Mouse (Mus musculus) gastrocnemius, adult 2 months (tissue): Measurements from ENCODE around the gene Nrxn1. TPM values are rescaled to one million over a fixed set of nuclear protein-coding genes. Genes with fewer than 3 reads are reported as not detected.
"Not testable (repeated sequence)": the region's sequence is repeated elsewhere in the genome, so short reads cannot be mapped to it uniquely, and the experiment has no call there.

Experiments used
- DNase-seq: peaks from one replicate; pipeline ENCODE4 v3.0.0; 2022
- H3K27ac ChIP-seq: fragments of 200-600 bp; 2 replicates; pipeline ENCODE4 v1.8.1; 2022; ENCODE audit warnings: mild to moderate bottlenecking
- H3K4me3 ChIP-seq: fragments of 200-600 bp; 2 replicates; pipeline ENCODE4 v1.8.1; 2022; ENCODE audit warnings: mild to moderate bottlenecking, moderate library complexity
- CTCF ChIP-seq: fragments of 200-600 bp; IDR thresholded peaks from 2 replicates; pipeline ENCODE4 v1.8.1; 2022; ENCODE audit warnings: antibody characterized with exemption, mild to moderate bottlenecking, moderate library complexity
- intact Hi-C: fragments of 180-260 bp; cut with DNase I; formaldehyde crosslinking; loops from one replicate; pipeline ENCODE4 v1.15.1; 2025
- total RNA-seq, 2 experiments: library from RNA; stranded (reverse); gene quantifications; 2 replicates each; pipeline ENCODE4 v1.2.3; 2021

The Nrxn1 gene
- total RNA-seq, 2 experiments from 2014 or later: 0.26 to 0.73 TPM

DNA sequence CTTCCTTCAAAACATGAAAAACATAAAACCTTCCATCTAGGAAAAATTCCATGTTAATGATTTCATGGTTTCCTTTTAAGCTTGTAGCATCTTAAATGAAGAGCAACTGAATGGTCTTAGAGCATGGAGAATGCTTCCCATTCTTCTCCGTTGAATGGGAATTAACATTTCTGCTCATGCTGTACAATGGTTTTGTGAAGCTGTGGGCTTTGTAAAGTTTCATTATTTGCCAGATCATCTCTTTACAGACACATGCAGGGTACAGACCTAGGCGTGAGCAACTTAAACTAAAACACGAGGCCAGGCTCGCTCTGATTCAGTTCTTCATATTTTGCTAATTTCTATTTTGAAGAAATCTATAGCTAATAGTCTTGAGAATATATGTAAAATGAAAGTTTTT, 546.1 kb downstream of the Nrxn1 start:
- TF ChIP-seq CTCF: no peak
- intact Hi-C loops: no loop called here
- Histone ChIP-seq H3K27ac (no peak overlapping the region), H3K4me3 (no peak overlapping the region)
- no peak for DNase-seq

DNA sequence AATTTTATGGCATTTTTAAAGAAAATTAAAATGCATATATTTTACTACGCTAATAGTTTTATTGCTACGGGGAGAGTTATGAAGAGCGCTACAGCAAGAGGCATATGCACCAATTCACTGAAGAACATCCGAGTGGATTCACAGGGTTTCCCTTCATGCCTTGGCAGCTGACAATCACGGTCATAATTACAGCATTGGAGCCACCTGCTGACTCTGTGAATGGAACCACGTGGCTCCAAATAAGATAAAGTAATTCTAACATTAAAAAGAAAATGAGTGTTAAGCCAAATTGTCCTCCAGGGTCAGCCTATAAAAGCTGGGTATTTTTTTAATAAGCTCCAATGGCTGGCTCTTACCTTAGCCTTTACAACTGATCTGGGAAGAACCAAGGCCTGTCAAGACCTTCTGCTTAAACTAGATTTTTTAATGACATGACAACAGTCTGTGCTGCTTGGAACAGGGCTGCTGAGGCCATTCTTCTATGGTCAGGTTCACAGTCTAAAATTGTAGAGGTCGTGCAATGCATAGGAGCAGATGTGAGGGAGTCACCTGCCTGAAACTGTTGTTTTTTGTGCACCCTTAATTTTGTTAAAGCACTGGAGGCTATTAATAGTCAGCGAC, 548.1 kb downstream of the Nrxn1 start:
- no peak overlapping the region for H3K27ac ChIP-seq
- H3K4me3 ChIP-seq: no peak overlapping the region
- no peak for TF ChIP-seq CTCF
- DNase-seq: no peak
- intact Hi-C loops: no loop called here

DNA sequence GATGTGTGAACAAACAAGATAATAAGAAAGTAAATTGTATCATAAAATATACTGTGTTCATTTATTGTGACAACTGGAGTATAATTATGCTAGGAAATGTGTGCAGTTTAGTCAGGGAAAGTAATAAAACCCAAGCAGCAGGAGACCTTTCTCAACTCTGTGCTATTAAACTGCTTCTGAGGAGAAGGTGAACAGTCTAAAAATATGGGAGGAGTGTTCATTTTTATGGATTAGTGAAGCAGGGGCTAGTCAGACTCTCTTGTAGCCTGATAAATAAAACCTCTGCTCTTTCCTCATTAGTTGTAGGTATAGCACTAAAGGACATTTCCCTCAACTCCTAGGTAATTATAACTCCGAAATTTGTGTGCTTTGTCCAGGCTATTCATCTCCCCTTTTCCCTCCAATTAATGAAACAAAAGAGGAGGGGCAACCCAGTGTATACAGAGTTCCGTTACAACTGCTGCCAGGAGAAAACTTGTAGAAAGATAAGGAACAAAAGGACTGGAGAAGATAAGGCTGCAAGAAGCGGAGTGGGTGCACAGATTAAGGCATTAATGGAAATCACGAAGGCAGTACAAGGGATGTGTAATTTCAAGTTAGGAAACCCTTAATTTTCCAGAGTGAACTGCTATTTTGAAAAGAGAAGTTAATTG, 548.8 kb downstream of the Nrxn1 start:
- intact Hi-C loops: no loop called here
- no peak overlapping the region for H3K4me3 ChIP-seq
- TF ChIP-seq CTCF: no peak
- no peak for DNase-seq
- H3K27ac ChIP-seq: no peak overlapping the region

DNA sequence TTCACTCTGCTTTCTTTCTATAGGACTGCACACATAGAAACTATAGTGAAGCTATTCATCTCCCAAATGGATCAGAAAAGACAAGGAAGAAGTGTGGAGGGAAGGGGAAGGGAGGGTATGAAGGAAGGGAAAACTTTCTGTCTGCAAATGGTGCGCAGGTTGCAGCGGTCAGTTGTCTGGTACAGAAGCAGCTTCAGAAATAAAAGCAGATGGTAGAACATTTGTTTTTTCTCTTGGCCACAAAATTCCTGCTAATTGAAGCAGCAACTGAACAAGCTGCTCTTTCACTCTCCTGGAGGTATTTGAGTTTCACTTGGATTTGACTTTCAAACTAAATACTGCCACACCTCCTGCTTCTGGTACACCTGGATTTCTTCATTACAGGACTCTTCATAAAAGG, 561.4 kb downstream of the Nrxn1 start:
- Histone ChIP-seq H3K4me3 (no peak overlapping the region), H3K27ac (no peak overlapping the region)
- no peak for TF ChIP-seq CTCF
- intact Hi-C loops: no loop called here
- DNase-seq: no peak

DNA sequence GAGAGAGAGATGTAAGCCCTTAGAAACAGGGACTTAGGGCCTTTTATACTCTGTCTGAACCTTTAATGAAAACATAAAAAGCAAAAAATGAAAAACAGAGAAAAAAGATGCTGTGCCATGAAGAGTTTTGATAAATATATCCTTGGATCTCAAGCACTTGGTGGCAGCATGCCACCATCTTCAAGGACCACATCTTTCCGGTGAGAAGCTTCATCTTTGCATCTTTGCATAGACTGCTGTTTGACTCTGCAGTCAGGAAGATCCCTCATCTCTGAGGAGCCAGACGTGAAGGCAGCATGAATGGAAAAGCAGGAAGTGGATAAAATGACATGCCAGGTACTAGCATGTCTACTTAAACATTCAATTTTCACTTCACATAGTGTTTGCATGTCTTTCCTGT, 586.8 kb downstream of the Nrxn1 start:
- intact Hi-C loops: no loop called here
- no peak overlapping the region for H3K4me3 ChIP-seq
- no peak for TF ChIP-seq CTCF
- H3K27ac ChIP-seq: no peak overlapping the region
- no peak for DNase-seq

DNA sequence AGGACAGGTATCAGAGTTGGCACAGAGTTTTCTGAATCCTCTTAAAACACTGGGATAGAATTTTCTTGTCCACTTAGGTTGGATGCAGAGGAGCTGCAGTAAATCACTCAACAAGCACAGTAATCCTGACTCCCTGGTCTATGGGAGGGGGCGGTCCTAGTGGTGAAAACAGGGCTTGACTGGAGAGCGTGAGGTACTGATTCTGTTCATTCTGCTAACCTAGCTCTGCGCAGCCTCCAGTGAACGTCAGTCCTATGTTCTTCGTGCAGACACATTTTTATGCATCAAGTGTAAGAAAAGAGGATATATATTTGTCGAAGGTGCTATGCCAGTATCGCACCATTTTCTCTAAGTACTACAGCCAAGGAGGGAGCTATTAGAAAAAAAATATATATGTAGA, 588.9 kb downstream of the Nrxn1 start:
- H3K4me3 ChIP-seq, H3K27ac ChIP-seq, DNase-seq, intact Hi-C loops: not testable (repeated sequence)

DNA sequence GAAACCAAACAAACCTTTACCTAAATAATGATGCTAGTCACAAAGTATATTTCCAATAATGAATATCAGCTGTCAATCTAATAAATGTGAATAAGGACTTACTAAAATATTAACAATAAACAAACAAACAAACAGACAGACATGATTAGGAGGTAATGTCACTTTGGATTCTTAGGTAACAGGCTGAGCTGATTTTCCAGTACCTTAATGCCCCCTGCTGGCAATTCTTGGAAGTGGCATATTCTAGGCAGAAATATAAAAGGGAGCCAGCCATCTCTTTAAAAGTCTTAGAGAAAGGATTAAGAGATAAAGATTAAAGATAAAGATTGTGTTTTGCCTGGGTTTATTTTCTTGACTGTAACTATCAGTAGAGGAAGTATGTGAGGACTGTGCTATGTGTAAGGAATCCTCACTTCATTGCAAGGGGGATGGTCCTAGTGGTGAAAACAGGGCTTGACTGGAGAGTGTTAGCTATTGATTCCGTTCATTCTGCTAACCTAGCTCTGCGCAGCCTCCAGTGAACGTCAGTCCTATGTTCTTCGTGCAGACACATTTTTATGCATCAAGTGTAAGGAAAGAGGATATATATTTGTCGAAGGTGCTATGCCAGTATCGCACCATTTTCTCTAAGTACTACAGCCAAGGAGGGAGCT, 591.7 kb downstream of the Nrxn1 start:
- no peak overlapping the region for H3K27ac ChIP-seq
- intact Hi-C loops: no loop called here
- TF ChIP-seq CTCF: peak; percentile 63
- H3K4me3 ChIP-seq: no peak overlapping the region
- no peak for DNase-seq

DNA sequence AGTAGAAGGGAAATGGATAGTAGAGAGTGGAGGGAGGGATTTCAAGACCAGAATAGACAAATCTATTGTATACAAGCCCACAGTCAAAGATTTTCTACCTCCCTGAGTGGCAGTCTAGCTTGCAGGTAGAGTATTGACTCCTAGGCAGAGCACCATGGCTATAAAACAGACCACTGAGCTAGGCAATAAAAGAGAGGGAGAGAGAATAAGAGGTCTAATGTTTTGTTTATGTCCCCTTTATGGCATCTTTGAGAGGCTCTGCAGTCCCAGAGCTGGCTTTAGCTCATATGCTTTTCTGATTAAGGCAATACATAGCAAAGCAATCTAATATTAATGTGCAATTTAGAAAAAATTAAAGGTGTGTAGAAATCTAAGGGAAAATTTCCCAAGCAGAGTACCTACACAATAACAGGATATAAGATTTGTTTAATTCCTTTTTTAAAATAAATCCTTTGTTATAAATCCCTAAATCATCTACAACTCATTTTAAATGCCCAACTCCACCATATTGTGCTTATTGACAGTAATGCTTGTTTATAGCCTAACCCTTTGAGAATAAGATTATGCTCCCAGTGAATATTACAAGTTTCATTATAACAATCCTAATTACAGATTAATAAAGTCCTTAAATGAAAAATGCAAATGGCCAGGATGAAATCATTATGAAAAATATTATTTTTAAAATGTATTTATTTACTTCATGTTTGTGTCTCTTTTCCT, 613.2 kb downstream of the Nrxn1 start:
- no peak overlapping the region for H3K27ac ChIP-seq
- no peak overlapping the region for H3K4me3 ChIP-seq
- intact Hi-C loops: no loop called here
- TF ChIP-seq CTCF: no peak
- DNase-seq: no peak

DNA sequence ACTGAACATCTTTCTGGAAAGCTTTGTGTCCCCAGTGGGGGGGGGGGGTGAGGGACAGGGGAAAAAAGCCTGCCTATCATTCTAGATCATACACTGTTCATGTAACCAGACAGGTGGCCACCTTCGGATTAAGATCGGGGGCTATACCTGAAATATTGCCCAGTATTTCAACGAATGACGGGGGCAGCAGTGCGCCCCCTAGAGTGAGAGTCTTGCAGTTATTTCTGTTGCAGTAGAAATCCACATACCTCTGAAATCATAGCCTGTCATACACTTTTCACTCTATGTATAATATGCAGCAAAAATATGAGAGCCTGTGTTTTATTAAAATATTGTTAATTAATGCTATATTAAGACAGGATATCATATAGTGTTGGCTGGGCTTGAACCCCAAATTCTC, 636.1 kb downstream of the Nrxn1 start:
- DNase-seq: no peak
- Histone ChIP-seq H3K4me3 (no peak overlapping the region), H3K27ac (no peak overlapping the region)
- no peak for TF ChIP-seq CTCF
- intact Hi-C loops: no loop called here

DNA sequence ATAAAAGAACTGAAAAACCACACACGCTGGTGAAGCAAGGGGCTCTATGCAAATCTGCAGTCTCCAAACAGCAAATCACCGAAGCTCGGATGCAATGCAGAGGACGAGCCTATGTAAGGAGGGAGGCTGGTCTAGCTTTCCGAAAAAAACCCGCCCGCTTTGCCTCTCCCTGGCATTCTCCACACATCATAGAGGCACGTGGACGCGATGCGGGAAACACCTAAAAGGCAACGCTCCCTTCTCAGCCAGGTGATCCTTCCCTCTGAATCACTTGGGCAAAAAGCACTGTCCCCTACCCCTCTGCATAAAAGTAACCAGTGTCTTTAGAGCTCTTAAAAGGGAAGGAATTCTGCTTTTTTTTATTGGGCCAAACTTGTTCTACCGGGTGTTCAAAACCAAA, 637.0 kb downstream of the Nrxn1 start:
- Histone ChIP-seq H3K27ac (no peak overlapping the region), H3K4me3 (peak overlapping the region; percentile 45)
- intact Hi-C loops: no loop called here
- no peak for TF ChIP-seq CTCF
- no peak for DNase-seq

DNA sequence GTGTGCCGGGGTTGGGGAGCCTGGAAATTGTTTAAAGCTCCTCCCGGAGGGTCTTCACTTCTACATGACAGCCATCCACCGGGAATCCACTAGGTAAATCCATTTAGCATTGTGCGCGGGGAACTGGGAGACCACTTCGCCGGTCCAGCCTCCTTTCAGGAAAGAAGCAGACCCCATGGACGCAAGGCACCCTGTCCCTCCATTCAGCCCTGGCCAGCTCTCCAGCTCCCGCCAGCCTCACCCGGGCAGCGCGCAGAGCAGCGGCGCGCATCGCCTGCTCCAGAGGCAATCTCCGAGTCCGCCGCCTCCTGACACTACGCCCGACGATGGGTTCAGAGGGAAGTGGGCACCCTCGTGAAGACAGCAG, 637.5 kb downstream of the Nrxn1 start:
- no peak for DNase-seq
- H3K27ac ChIP-seq: no peak overlapping the region
- intact Hi-C loops: no loop called here
- no peak for TF ChIP-seq CTCF
- H3K4me3 ChIP-seq: peak overlapping the region; percentile 45

DNA sequence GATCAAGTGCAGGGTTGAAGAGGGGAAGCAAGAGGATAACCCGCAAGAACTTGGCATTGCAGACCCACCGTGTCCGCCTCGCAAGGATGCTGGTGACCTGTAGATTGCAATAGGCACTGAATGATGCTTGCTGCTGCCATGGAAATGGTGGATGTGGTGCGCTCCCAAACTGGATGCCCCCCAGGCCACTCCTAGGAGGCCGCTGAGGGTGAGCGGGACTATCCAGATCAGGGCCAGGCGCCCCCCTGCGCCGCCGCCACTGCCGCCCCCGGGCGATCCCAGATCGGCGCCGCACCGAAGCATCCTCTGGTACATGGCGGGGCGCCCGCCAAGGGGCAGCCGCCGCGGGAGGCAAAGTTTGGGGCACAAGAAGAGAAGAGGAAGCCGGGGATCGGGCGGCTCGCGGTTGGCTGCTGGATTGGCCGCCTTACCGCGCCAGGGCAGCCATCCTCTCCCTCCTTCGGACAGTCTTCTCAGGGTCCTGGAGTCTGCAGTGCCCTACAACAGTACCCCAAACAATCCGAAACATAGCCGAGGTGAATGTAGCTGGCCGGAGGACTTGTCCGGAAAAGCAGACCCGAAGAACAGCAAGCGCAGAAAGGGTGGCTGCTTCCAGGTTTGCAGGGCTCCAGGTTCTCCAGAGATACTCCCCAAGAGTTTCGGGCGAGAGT, 638.0 kb downstream of the Nrxn1 start:
- no peak overlapping the region for H3K27ac ChIP-seq
- intact Hi-C loops: no loop called here
- TF ChIP-seq CTCF: no peak
- H3K4me3 ChIP-seq: peak overlapping the region; percentile 45
- no peak for DNase-seq

DNA sequence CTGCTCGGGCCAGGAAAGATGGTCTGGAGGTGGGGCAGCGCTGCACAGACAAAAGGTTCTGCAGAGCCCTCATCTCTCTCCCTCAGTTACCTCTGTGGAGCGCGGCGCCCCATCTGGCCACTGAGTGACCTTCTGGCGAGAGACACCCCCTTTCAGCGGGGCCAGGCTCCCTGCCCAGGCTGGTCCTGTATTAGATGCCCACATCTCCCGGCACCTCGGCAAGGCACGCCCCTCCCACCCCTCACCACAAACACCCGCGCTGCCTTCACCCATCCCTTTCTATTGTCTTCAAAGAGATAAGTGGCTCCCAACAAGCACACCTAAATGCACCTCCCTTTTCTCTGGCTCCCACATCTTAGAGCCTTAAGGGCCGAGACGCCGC, 638.5 kb downstream of the Nrxn1 start:
- no peak for DNase-seq
- H3K27ac ChIP-seq: no peak overlapping the region
- intact Hi-C loops: no loop called here
- H3K4me3 ChIP-seq: no peak overlapping the region
- TF ChIP-seq CTCF: no peak
